Mouse (Mus musculus): ENCODE data around the gene Sema4d. TPM values are rescaled to one million over a fixed set of nuclear protein-coding genes. Genes with fewer than 3 reads are reported as not detected.
A peak's percentile ranks its signal among the peaks of the same experiment; 100 is the strongest.

Gene Sema4d
- polyA plus RNA-seq, 1 experiment from 2014 or later, result 9.7 TPM

GRCm38 (mm10) chr13:51727364-51727763 is 66.2 kb downstream of the Sema4d start:
- H3K4me1 ChIP-seq, result peaks cover 13% of the 10 kb centered on the region
- no peaks in the 10 kb centered on the region for H3K9me3 ChIP-seq
- H3K4me2 ChIP-seq, result no peak overlapping the region
- H3K36me3 ChIP-seq, result no peaks in the 10 kb centered on the region
- no peak overlapping the region for H3K4me3 ChIP-seq
- WGBS, result 59% methylated on average over 7 of the region's 7 CpGs
- ATAC-seq (ENCODE audit: borderline replicate concordance, extremely low read depth, low FRiP score, low TSS enrichment), result no peak
- H3K27ac ChIP-seq, result no peak overlapping the region
- no peak overlapping the region for H3K9ac ChIP-seq
- no peaks in the 10 kb centered on the region for H3K27me3 ChIP-seq

- H3K4me1 ChIP-seq, result peaks cover 13% of the 10 kb centered on the region
- WGBS, result 68% methylated on average over 8 of the region's 8 CpGs
- no peaks in the 10 kb centered on the region for H3K36me3 ChIP-seq
- H3K27ac ChIP-seq, result no peak overlapping the region
- H3K4me3 ChIP-seq, result no peak overlapping the region
- H3K27me3 ChIP-seq, result no peaks in the 10 kb centered on the region
- H3K4me2 ChIP-seq, result no peak overlapping the region
- no peak overlapping the region for H3K9ac ChIP-seq
- H3K9me3 ChIP-seq, result no peaks in the 10 kb centered on the region
- no peak for ATAC-seq (ENCODE audit: borderline replicate concordance, extremely low read depth, low FRiP score, low TSS enrichment)
Observed at GRCm38 (mm10) chr13:51725926-51726574, 67.5 kb downstream of the Sema4d start.

GRCm38 (mm10) chr13:51725446-51725845 is 68.1 kb downstream of the Sema4d start:
- Histone ChIP-seq H3K9ac (no peak overlapping the region), H3K27ac (no peak overlapping the region), H3K4me3 (no peak overlapping the region), H3K4me1 (peaks cover 11% of the 10 kb centered on the region), H3K9me3 (no peaks in the 10 kb centered on the region), H3K36me3 (no peaks in the 10 kb centered on the region), H3K4me2 (no peak overlapping the region), H3K27me3 (no peaks in the 10 kb centered on the region)
- no peak for ATAC-seq (ENCODE audit: borderline replicate concordance, extremely low read depth, low FRiP score, low TSS enrichment)
- WGBS, result 92% methylated on average over 7 of the region's 7 CpGs

GRCm38 (mm10) chr13:51724566-51724965 is 69.0 kb downstream of the Sema4d start:
- Histone ChIP-seq H3K9me3 (no peaks in the 10 kb centered on the region), H3K4me3 (no peak overlapping the region), H3K4me1 (peaks cover 2% of the 10 kb centered on the region), H3K4me2 (no peak overlapping the region), H3K9ac (no peak overlapping the region), H3K36me3 (no peaks in the 10 kb centered on the region), H3K27ac (no peak overlapping the region), H3K27me3 (no peaks in the 10 kb centered on the region)
- WGBS, result 66% methylated on average over 6 of the region's 6 CpGs
- no peak for ATAC-seq (ENCODE audit: borderline replicate concordance, extremely low read depth, low FRiP score, low TSS enrichment)

- Histone ChIP-seq H3K36me3 (no peaks in the 10 kb centered on the region), H3K4me1 (no peaks in the 10 kb centered on the region), H3K4me2 (no peak overlapping the region), H3K27me3 (no peaks in the 10 kb centered on the region), H3K27ac (no peak overlapping the region), H3K9ac (no peak overlapping the region), H3K9me3 (no peaks in the 10 kb centered on the region), H3K4me3 (no peak overlapping the region)
- no peak for ATAC-seq (ENCODE audit: borderline replicate concordance, extremely low read depth, low FRiP score, low TSS enrichment)
- 65% methylated on average over 5 of the region's 5 CpGs for WGBS
Observed at GRCm38 (mm10) chr13:51723114-51723513, 70.4 kb downstream of the Sema4d start.

- H3K4me2 ChIP-seq, result no peak overlapping the region
- H3K9me3 ChIP-seq, result no peaks in the 10 kb centered on the region
- H3K9ac ChIP-seq, result no peak overlapping the region
- H3K4me3 ChIP-seq, result no peak overlapping the region
- H3K27ac ChIP-seq, result no peak overlapping the region
- WGBS, result 90% methylated on average over 4 of the region's 4 CpGs
- no peaks in the 10 kb centered on the region for H3K27me3 ChIP-seq
- no peaks in the 10 kb centered on the region for H3K36me3 ChIP-seq
- no peak for ATAC-seq (ENCODE audit: borderline replicate concordance, extremely low read depth, low FRiP score, low TSS enrichment)
- no peaks in the 10 kb centered on the region for H3K4me1 ChIP-seq
Observed at GRCm38 (mm10) chr13:51720556-51720955, 73.0 kb downstream of the Sema4d start.

- no peak overlapping the region for H3K27ac ChIP-seq
- H3K36me3 ChIP-seq, result no peaks in the 10 kb centered on the region
- no peak overlapping the region for H3K4me3 ChIP-seq
- H3K27me3 ChIP-seq, result no peaks in the 10 kb centered on the region
- H3K4me1 ChIP-seq, result no peaks in the 10 kb centered on the region
- no peaks in the 10 kb centered on the region for H3K9me3 ChIP-seq
- WGBS, result 74% methylated on average over 3 of the region's 3 CpGs
- no peak overlapping the region for H3K4me2 ChIP-seq
- ATAC-seq (ENCODE audit: borderline replicate concordance, extremely low read depth, low FRiP score, low TSS enrichment), result no peak
- H3K9ac ChIP-seq, result no peak overlapping the region
Observed at GRCm38 (mm10) chr13:51719256-51719655, 74.3 kb downstream of the Sema4d start.

- Histone ChIP-seq H3K27ac (no peak overlapping the region), H3K4me1 (no peaks in the 10 kb centered on the region), H3K9me3 (no peaks in the 10 kb centered on the region), H3K9ac (no peak overlapping the region), H3K4me3 (no peak overlapping the region), H3K27me3 (no peaks in the 10 kb centered on the region), H3K4me2 (no peak overlapping the region), H3K36me3 (no peaks in the 10 kb centered on the region)
- WGBS, result 39% methylated on average over 8 of the region's 8 CpGs
- peak; percentile 65 for ATAC-seq (ENCODE audit: borderline replicate concordance, extremely low read depth, low FRiP score, low TSS enrichment)
Observed at GRCm38 (mm10) chr13:51716350-51717263, 76.9 kb downstream of the Sema4d start.

GRCm38 (mm10) chr13:51712022-51712421 is 81.5 kb downstream of the Sema4d start:
- H3K9ac ChIP-seq, result no peak overlapping the region
- no peaks in the 10 kb centered on the region for H3K36me3 ChIP-seq
- no peaks in the 10 kb centered on the region for H3K9me3 ChIP-seq
- no peaks in the 10 kb centered on the region for H3K27me3 ChIP-seq
- H3K4me2 ChIP-seq, result no peak overlapping the region
- H3K4me1 ChIP-seq, result 0 out of 2 replicates have a peak, but pooled peaks cover 6% of the 10 kb centered on the region
- no peak overlapping the region for H3K27ac ChIP-seq
- no peak overlapping the region for H3K4me3 ChIP-seq
- no peak for ATAC-seq (ENCODE audit: borderline replicate concordance, extremely low read depth, low FRiP score, low TSS enrichment)
- 91% methylated on average over 8 of the region's 8 CpGs for WGBS

GRCm38 (mm10) chr13:51710738-51711137 is 82.8 kb downstream of the Sema4d start:
- H3K4me2 ChIP-seq, result no peak overlapping the region
- no peaks in the 10 kb centered on the region for H3K36me3 ChIP-seq
- 0 out of 2 replicates have a peak, but pooled peaks cover 6% of the 10 kb centered on the region for H3K4me1 ChIP-seq
- no peak overlapping the region for H3K4me3 ChIP-seq
- ATAC-seq (ENCODE audit: borderline replicate concordance, extremely low read depth, low FRiP score, low TSS enrichment), result peak; percentile 47; the same call in 1 of the 2 replicates
- 32% methylated on average over 7 of the region's 7 CpGs for WGBS
- H3K9ac ChIP-seq, result no peak overlapping the region
- H3K27me3 ChIP-seq, result no peaks in the 10 kb centered on the region
- peak overlapping the region; percentile 24; the same call in 1 of the 2 replicates for H3K27ac ChIP-seq
- H3K9me3 ChIP-seq, result no peaks in the 10 kb centered on the region

- 57% methylated on average over 22 of the region's 22 CpGs for WGBS
- Histone ChIP-seq H3K27me3 (no peaks in the 10 kb centered on the region), H3K4me3 (no peak overlapping the region), H3K4me2 (no peak overlapping the region), H3K4me1 (0 out of 2 replicates have a peak, but pooled peaks cover 6% of the 10 kb centered on the region), H3K9me3 (no peaks in the 10 kb centered on the region), H3K36me3 (no peaks in the 10 kb centered on the region), H3K27ac (no peak overlapping the region), H3K9ac (no peak overlapping the region)
- no peak for ATAC-seq (ENCODE audit: borderline replicate concordance, extremely low read depth, low FRiP score, low TSS enrichment)
Observed at GRCm38 (mm10) chr13:51705882-51706854, 87.4 kb downstream of the Sema4d start.
